Mouse (Mus musculus) embryonic stem cell, embryonic (primary cell): Measurements from ENCODE around the gene Morc4.

ENCODE experiments used
- CTCF ChIA-PET, 4 experiments: fragments of 300-600 bp in 2 of 4; fragments of 350-600 bp in 2 of 4; sonication (Branson Sonifier 250); formaldehyde crosslinking; loops; one replicate each; lab custom pipeline; 2022; ENCODE audit warnings: inconsistent platforms in 2 of 4; lab: Charles Lee
- POLR2A ChIA-PET, 4 experiments: fragments of 300-600 bp in 2 of 4; fragments of 350-600 bp in 2 of 4; sonication (Branson Sonifier 250); formaldehyde crosslinking; loops; one replicate each; lab custom pipeline; 2022; ENCODE audit warnings: antibody characterized with exemption in 4 of 4, inconsistent platforms in 1 of 4; lab: Charles Lee

Morc4 gene

DNA sequence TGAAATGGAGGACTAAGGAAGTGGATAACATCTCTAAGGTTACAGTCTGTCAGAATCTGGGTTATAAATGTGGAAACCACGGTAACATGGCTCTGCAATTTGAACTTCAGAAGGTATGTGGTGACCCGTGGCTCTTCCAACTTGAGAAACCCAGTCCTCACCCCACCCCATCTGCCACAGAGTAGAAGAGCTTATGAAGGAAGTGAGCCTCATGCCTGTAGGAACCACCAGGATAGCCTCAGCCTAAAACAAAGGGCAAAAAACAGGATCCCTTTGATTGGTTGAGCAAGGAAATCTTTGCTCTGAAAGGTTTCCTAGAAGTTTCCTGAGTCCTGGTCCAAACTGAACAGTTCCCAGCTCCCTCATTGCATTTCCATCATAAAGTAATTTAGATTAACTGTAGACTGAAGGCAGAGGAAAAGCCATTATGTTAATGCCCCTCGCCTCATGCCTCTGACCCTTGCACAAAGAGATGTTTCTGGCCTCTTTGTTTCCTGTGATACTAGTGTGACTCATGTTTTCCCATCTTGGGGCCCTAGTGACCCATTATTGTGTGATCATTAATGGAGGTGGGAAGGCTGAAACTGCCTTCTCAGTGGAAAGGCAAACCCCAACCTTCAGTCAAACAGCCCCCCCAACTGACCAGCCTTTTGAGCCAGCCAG is 58.7 kb downstream of the Morc4 start:
- CTCF ChIA-PET, result interaction anchor here in 2 of 4 experiments (1.1 to 1.8 kb wide), 2 partner anchors 20 to 39 kb away, joined by 3 to 5 read pairs; no protein-coding TSS in a partner anchor
- POLR2A ChIA-PET, result interaction anchor here in 3 of 4 experiments (0.6 to 3.5 kb wide), 4 partner anchors 30 to 455 kb away, joined by 3 to 16 read pairs (median 6); partner anchors contain the start of gene Ripply1 (in 2 of the 3)

DNA sequence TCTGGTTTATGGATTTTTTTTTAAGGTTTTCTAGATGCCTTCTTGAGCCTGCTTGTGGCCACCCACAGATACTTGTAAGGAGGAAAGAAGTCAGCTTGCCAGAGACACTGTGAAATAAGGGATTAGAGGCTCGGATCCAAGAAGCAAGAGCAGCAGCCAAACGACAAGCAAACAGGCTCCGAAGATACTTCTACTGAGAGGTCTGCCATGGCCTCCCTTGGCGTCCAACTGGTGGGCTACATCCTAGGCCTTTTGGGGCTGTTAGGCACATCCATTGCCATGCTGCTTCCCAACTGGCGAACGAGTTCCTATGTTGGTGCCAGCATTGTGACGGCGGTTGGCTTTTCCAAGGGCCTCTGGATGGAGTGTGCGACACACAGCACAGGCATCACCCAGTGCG is 63.0 kb downstream of the Morc4 start:
- ChIA-PET CTCF (no interaction called here), POLR2A (no interaction called here)

DNA sequence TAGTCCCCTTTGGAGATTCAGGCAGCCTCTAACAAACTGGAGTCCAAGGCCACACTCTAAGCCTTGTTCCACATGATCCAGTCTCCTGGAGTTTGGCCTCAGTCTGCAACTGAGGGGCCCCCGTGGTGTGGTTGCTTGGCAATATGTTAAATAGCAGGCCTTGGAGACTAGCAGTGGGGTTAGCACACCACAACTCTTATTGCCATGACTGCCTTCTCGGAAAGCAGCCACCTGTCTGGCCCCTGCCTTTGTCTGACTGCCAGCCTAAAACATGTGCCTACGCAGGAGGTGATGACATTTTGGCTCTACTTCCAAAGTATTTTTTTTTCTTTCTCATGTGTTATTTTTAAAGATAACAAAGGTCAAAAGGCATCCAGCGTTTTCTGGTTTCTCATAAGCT is 63.4 kb downstream of the Morc4 start:
- POLR2A ChIA-PET, result no interaction called here
- CTCF ChIA-PET, result no interaction called here

DNA sequence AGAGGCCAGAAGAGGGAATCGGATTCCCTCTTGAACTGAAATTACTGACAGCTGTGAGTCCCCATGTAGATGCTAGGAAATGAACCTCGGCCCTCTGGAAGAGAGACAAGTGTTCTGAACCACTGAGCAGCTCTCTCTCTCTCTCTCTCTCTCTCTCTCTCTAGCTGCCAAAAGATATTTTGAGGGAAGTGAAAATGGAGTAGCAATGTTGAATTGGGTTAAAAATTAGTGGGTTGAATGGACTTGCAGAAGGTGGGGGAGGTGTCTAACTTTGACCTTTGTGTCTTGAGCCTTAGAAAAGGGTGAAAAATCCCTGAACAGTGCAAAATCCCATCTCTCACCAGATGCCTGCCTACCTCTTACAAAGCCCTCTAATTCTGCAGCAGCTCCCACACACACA is 64.1 kb downstream of the Morc4 start:
- CTCF ChIA-PET, result no interaction called here

DNA sequence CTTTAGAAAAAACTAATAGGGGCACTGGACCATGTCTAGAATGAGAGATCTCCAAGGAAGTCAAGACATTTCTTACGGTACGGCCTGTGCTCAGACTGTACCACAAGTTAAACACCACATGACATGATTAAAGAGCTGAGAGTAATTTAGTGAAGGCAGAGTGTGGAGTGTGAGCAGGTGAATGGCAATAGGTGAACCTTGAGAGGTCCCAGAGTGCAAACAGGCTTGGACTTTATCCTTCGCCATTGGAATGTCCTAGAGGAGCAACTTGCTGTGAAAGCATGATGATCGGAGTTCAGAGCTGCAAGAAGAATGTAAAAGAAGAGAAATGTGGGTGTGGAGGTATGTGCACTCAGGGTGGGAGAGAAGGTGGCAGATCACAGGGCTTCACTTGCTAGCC is 65.6 kb downstream of the Morc4 start:
- POLR2A ChIA-PET, result no interaction called here

More for the DNA sequence above, 64.1 kb downstream of the Morc4 start:
- POLR2A ChIA-PET, result no interaction called here

DNA sequence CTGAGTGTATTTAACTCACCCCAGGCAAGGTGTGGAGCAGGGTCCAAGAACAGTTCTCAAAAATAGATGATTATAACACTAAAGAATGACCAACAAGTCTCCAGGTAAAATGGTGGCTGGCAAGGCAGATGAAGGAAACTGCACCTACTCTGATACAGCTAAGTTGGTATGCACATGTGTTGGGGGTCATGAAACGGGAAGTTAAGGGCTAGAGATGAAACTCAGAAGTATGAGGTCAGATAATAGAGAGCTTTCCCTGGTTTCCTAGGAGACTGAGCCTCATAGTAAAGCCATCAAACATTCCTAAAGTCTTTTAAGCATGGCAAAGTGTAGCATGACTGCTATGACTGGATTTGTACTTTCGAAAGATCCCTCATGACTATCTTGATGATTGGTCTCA is 68.4 kb downstream of the Morc4 start:
- ChIA-PET CTCF (no interaction called here), POLR2A (no interaction called here)

More for the DNA sequence above, 65.6 kb downstream of the Morc4 start:
- CTCF ChIA-PET, result no interaction called here

DNA sequence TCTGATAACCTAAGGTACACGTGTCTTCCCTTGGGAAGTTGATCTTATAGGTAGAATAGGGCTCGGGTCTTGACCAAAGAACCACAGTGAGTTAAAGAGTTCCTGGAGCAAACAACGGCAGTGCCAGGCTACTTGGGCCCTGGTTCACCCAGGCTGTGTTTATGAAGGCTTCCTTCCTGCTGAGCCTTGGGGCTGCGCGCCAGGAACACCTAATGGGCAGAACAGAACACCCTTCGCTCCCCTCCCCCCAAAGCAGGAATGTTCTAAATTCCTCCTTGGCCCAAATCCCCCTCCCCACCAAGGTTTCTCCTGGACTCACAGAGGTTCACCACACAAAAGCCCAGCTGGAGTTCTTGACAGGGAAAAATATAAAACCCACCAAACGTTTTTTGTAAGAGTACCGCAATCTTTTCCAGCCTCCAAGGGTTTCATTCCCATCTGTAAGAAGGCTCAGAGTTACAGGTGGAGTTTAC is 71.0 kb downstream of the Morc4 start, which contains the start of gene Cldn2:
Cldn2 (plus strand) TSS at position 423 of the 473 bp plus-strand sequence.
- CTCF ChIA-PET, result no interaction called here
- POLR2A ChIA-PET, result interaction anchor here in 1 of 4 experiments (1.3 to 1.8 kb wide), 2 partner anchors 9 to 18 kb away, joined by 5 read pairs; partner anchors contain the start of gene Ripply1

DNA sequence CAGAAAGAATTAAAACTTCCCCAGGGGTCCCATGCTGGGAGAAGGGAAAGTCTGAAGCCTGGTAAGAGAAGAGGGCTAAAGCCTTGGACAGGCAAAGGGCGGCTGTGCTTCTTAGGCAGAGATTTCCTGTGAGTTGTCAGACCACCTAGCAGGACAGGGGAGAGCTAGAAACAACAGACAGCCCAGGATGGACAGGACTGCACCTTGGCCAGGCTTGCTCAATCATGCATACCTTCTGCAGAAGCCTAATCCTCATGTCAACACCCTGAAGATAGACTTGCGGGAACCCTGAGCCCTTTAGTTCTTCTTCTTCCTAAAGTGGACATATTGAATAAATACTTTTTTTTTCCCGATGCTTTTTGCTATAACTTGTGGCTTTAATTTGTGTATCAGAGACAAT is 71.5 kb downstream of the Morc4 start:
- ChIA-PET POLR2A (no interaction called here), CTCF (no interaction called here)

DNA sequence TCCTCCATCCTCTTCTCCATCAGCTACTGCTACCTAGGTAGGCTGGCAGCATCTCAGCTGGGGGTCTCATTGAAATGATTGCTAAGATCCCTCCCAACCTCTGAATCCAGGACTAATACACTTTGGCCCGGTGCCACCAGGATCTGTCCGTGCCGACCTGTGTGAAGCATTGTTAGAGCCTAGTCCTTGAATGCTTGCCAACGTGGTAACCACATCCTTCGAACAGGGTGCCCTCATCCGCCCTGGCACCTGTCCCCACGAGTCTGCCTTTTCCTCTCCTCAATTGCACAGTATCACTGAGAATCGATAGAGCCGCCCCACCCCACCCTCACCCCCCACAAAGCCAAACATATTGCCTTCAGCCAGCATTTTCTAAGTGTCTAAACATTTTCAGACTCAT is 73.6 kb downstream of the Morc4 start:
- ChIA-PET POLR2A (interaction anchor here in 2 of 4 experiments (0.6 to 1.3 kb wide), 4 partner anchors 15 to 798 kb away, joined by 3 to 4 read pairs (median 4); no protein-coding TSS in a partner anchor), CTCF (interaction anchor here in 1 of 4 experiments (0.6 kb wide), 1 partner anchor 102 kb away, joined by 3 read pairs; no protein-coding TSS in a partner anchor)

DNA sequence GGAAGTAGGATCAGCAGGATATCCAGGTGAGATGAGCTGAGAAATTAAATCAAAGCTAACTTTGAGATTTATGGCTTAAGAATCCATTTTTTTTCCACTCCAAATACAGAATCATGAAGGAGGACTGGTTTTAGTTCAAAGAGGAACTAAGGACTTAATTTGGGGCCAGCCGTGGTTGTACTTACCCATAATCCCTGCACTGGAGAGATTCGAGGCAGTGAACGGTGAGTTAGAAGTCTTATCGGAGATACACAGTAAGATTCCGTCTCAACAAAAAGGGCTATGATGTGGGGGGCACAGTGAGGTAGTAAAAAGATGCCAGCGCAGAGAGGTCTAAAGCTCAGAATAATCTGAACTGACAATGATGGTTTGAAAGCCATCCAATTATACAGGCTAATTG is 75.4 kb downstream of the Morc4 start:
- POLR2A ChIA-PET, result interaction anchor here in 1 of 4 experiments (1.8 kb wide), 1 partner anchor 14 kb away, joined by 6 read pairs; the partner anchor contains the start of gene Ripply1
- CTCF ChIA-PET, result no interaction called here

DNA sequence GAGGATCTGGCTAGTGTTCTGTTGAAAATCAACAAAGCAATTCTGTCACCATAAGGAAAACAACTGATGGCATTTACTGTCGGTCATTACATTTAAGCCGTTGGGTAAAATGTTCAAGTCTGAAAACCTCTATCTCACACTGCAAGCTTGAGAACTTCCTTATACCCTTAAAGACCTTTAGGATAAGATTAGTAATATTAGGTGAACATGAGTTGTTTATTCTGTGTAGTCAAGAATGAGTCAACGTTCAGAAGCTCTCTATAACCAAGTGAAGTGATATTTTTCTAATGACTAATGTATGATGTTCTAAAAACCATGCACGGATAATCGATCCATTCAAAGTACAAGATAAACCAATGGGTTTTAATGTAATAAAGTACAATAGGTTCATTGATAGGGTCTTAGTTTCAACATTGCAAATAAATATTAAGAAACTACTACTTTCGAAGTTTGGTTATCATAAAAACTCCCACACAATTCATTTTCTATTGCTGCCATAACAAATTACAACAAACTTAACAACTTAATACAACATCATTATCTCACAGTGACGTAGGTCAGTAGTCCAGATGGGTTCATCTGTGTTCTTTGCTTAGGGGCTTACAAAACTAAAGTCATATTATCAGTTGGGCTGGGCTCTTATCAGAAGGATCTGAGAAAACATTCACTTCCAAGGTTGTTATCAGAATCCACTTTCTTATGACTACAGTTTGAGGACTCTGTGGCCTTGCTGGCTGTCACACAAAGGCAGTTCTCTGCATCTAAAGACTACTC is 77.2 kb downstream of the Morc4 start:
- POLR2A ChIA-PET, result interaction anchor here in 2 of 4 experiments (0.5 to 1.8 kb wide), 2 partner anchors 12 to 254 kb away, joined by 3 to 6 read pairs; partner anchors contain the start of gene Ripply1 (in 1 of the 2)
- CTCF ChIA-PET, result no interaction called here

DNA sequence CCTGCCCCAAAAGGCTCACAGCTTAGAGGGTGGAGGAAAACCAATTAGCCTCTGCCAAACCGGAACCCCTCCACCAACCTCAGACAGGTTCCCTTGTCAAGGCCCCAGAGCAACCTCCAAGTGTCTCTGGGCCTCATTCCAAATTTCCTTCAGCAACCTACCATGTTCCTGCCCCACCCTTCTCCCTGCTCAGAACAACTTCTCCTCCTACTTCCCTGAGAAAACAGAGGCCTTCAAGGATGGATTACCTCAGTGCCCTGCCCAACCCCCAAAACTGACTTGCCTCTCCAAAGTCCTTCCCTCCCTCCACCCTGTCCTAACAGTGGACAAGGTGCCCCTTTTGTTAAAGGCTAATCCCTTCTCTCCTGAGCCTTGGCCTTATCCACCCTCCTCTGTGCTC is 85.7 kb downstream of the Morc4 start:
- CTCF ChIA-PET, result no interaction called here
- POLR2A ChIA-PET, result interaction anchor here in 1 of 4 experiments (1.2 kb wide), 1 partner anchor 16 kb away, joined by 3 read pairs; no protein-coding TSS in a partner anchor

DNA sequence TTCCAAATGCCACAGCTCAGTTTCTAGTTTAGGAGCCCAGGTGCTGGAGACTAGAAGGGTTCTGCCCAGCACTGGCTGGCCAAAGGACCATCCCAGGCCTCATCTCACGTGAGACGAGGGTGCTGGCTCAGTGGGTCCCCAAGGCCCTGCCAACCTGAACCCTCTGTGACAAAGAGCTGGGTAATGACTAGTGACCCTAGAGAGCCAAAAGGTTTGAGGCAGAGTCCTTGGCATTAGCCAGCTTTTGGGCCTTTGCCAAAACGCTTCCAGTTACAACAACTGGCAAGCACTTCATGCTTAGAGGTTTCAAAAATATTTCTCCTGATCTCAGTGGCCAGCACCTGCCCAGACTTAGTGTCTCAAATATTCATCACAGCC is 88.4 kb downstream of the Morc4 start:
- ChIA-PET POLR2A (interaction anchor here in 3 of 4 experiments (0.5 to 3.4 kb wide), 17 partner anchors 8 to 679 kb away, joined by 3 to 16 read pairs (median 4); partner anchors contain the start of genes Trap1a (in 2 of the 3), Cldn2 (in 1 of the 3), Morc4 (in 1 of the 3) and Tbc1d8b (in 1 of the 3)), CTCF (interaction anchor here in 2 of 4 experiments (0.7 to 1.7 kb wide), 3 partner anchors 9 to 473 kb away, joined by 3 to 5 read pairs (median 4); no protein-coding TSS in a partner anchor)

DNA sequence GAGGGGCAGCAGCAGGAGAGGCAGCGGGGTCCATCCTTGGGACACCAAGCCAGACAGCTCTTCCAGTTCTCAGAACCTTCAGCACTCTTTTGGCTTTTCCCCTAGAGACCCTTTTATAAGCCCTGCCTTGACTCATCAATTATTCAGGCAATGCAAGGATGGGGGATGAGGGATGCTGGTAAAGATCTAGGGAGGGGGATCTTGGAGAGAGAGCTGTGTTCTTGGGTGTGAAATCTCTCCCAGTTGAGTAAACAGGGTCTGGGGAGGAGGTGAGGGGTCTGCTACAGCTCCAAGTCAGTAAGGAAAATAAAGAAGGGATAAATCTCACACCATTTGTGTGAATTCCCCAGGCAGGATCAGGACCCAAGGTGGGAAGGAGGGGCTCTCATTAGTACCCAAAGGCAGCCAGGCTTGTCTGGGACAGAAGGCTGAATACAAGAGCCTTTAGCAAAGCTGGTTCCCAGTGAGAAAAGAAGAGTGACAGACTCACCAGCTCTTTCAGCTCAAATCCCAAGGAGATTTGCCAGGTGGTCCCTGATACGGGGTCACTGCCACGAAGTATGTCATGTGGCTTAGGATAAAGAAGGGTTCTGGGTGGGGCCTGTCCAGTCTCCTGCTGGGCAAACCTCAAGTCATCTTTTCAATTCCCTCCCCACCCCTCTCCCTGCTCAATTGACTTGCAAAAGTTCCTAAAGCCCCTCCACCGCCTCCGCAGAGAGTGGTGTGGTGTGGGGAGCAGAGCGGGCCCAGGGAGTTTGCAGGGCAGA is 89.0 kb downstream of the Morc4 start, which contains the start of gene Ripply1:
Ripply1 (minus strand) TSS at position 76 of the 767 bp plus-strand sequence.
- ChIA-PET POLR2A (interaction anchor here in 3 of 4 experiments (0.6 to 3.4 kb wide), 16 partner anchors 8 to 448 kb away, joined by 3 to 16 read pairs (median 5); partner anchors contain the start of genes Cldn2 (in 1 of the 3), Morc4 (in 1 of the 3), Tbc1d8b (in 1 of the 3) and Trap1a (in 1 of the 3)), CTCF (interaction anchor here in 1 of 4 experiments (0.6 to 1.7 kb wide), 3 partner anchors 8 to 473 kb away, joined by 3 to 5 read pairs (median 3); no protein-coding TSS in a partner anchor)

DNA sequence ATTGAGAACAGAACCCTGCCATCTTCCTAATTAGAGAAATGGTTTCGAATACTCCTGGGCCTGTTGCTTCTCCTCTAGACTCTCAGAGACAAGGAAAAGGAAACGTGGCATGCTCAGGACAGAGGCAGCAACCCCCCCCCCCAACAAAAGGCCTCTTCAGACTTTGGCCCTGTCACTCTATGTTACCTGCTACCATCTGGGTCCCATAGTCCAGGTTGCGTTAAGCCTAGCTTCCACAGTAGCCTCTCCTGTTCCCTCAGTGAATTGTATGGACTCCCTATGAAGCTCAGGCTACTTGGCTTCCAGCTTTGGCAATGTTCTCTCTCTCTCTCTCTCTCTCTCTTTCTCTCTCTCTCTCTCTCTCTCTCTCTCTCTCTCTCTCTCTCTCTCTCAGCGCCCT is 89.9 kb downstream of the Morc4 start:
- ChIA-PET POLR2A (interaction anchor here in 2 of 4 experiments (0.7 to 3.4 kb wide), 6 partner anchors 14 to 448 kb away, joined by 3 to 16 read pairs (median 6); partner anchors contain the start of genes Tbc1d8b (in 1 of the 2) and Trap1a (in 1 of the 2)), CTCF (no interaction called here)

DNA sequence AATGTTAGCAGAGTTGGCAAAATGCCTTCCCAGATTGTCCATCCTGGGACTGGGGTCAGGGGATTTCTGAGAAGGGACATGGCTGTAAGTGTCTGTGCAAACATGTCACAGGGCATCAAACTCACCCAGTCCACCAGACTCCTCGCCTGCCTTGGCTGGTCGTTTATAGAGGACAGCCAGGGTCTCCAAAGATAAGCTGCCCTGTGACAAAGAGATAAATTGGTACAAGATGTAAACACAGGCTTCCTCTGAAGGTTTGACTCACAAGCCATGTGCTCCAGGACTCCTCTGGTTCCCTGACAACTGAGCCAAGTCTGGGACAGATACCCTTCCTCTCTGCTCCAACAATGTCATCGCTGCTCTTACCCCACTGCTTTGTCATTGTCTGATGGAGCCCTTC is 90.5 kb downstream of the Morc4 start:
- ChIA-PET POLR2A (interaction anchor here in 1 of 4 experiments (3.4 kb wide), 1 partner anchor 33 kb away, joined by 16 read pairs; no protein-coding TSS in a partner anchor), CTCF (no interaction called here)

DNA sequence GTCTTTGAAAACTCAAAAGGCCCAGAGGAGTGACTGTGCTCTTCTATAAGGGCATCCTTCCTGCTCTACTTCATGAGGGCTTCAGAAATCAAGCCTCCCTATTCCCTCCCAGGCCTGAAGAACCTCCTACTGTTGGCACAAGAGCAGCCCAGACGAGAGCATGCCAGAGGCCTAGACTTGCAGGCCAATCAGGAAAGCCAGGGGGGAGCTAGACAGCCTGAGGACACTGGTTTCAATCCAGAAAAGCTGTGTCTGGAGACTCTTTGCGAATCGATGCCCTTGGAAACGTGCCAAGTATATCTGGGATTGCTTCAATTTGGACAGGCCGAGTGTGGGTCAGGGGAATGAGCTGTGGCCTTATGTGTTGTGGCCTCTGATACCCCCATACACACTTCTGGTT is 92.1 kb downstream of the Morc4 start:
- POLR2A ChIA-PET, result no interaction called here
- CTCF ChIA-PET, result no interaction called here

DNA sequence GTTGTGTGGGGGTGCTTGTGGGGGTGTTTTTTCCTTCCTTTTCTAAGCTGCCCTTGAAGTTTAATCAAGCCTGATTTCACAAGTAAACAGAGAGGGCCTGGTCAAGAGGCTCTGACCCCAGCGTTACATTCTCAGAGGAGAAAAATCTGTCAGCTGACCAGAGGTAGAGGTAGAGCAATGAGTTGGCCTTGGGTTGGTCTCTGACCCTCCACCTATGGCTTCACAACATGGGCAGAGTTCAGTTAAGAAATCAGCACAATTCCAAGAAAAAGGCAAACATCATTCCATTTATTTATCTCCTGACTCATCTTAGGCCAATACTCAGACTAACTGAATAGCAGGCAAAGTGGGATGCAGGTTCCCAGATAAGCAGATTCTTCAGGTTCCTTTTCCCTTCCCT is 92.6 kb downstream of the Morc4 start:
- CTCF ChIA-PET, result no interaction called here
- POLR2A ChIA-PET, result no interaction called here
